Mouse (Mus musculus) heart, postnatal 14 days (tissue): ENCODE measurements around the gene Gsta2. TPM values are rescaled to one million over a fixed set of nuclear protein-coding genes. Genes with fewer than 3 reads are reported as not detected.
"Not testable (repeated sequence)": the region's sequence is repeated elsewhere in the genome, so short reads cannot be mapped to it uniquely, and the experiment has no call there.

Experiments
- DNase-seq, 2 experiments: peaks; one replicate each; pipeline ENCODE4 v3.0.0; 2021 to 2022
- intact Hi-C: fragments of 180-260 bp; cut with DNase I; formaldehyde crosslinking; loops from one replicate; pipeline ENCODE4 v1.15.1; 2025
- total RNA-seq, 2 experiments: library from RNA; stranded (reverse); gene quantifications; 2 replicates each; pipeline ENCODE4 v1.2.3; 2021

Gene Gsta2
- total RNA-seq, 2 experiments from 2014 or later: not detected

DNA sequence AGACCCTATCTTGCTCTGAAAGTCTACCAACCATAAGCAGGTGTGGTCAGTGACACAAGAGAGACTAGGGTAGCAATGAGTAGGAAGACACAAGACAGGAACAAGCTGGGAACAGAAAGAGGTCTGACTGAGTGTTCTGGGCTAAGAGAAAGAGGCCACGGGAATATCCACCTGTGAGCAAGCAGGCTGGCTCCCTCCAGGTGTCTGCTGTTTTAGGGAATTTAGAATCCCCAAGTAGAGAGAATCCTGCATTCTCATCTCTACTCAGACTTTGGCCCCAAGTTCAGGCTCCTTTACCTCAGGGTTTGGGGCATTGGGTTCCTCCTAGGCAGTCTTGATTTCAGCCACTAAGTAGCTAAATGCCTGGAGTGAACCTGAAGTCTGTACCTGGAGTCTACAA is 28.3 kb downstream of the Gsta2 start, which contains the start of gene Omt2b:
TSS of gene Omt2b (plus strand) at position 301 of the 400 bp plus-strand sequence.
- DNase-seq, intact Hi-C loops: not testable (repeated sequence)

- intact Hi-C loops: no loop called here
- no peak for DNase-seq
These were observed 36.1 kb downstream of the Gsta2 start for GRCm38 (mm10) chr9:78319499-78319898.

- DNase-seq: no peak
- intact Hi-C loops: no loop called here
These were observed 40.9 kb downstream of the Gsta2 start, which contains the start of gene Omt2a for GRCm38 (mm10) chr9:78314696-78315095. TSS of gene Omt2a (minus strand) at chr9:78314796.

GRCm38 (mm10) chr9:78308122-78308521 is 47.5 kb downstream of the Gsta2 start:
- intact Hi-C loops, DNase-seq: not testable (repeated sequence)

DNA sequence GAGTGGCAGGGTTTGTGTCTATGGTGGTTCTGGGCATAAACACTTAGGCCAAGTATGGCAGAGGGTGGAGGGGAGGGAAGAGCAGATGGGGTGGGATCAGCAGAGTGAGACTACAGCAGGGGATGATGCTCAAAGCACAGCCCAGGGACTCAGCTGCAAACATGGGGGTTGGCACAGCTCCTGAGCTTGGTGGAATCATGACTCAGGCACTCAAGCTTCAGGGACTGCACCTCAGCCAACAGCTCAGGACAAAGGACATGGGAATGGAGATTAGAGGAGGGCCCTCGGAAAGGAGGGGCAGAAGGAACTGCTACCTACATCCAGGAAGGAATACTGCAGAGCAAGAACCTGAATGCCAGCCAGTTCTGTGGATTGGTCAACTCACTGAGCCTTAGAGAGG is 56.4 kb downstream of the Gsta2 start:
- intact Hi-C loops: loop anchor here (5.0 kb wide), 1 partner anchor 43 kb away; no protein-coding TSS in a partner anchor
- DNase-seq: not testable (repeated sequence)

DNA sequence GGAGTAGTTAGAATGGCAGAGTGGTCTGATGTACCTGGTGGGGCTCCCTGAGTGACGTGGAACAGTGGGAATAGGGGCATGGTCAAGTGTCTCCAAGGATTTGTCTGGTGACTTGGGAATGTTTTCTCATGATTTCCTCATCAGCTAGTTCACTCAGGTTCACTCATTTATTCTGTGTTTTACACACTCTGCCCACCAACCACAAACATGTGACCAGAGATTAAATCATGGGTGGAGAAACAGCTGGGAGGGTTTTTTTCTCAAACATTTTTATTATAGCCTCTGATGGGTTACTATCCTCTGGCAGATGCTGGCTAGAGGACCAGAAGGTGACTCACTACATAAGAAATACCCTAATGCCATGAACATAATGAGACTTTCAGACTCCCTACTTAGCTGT is 57.4 kb downstream of the Gsta2 start:
- intact Hi-C loops: loop anchor here (5.0 kb wide), 1 partner anchor 44 kb away; no protein-coding TSS in a partner anchor
- no peak for DNase-seq

- peak; percentile 25 to 48 for DNase-seq
- intact Hi-C loops: loop anchor here (5.0 kb wide), 1 partner anchor 46 kb away; no protein-coding TSS in a partner anchor
These were observed 59.5 kb downstream of the Gsta2 start for GRCm38 (mm10) chr9:78296089-78296488.

DNA sequence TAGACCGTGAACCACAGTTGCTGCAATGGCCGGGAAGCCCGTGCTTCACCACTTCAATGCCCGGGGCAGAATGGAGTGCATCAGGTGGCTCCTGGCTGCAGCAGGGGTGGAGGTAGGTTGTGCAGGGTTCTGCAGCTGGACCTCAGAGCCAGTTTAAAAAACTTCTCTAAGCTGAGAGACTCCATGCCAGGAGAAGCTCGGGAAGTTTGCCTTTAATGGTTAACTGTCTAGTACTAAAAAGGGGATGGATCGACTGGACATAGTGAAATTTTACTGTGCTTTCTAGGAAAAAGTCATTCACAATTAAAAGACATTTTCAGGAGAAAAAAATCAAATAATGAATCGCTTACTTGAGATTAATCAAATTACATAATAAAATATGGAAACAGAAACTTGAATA is 60.8 kb downstream of the Gsta2 start:
- DNase-seq: not testable (repeated sequence)
- intact Hi-C loops: loop anchor here (5.0 kb wide), 1 partner anchor 48 kb away; no protein-coding TSS in a partner anchor

DNA sequence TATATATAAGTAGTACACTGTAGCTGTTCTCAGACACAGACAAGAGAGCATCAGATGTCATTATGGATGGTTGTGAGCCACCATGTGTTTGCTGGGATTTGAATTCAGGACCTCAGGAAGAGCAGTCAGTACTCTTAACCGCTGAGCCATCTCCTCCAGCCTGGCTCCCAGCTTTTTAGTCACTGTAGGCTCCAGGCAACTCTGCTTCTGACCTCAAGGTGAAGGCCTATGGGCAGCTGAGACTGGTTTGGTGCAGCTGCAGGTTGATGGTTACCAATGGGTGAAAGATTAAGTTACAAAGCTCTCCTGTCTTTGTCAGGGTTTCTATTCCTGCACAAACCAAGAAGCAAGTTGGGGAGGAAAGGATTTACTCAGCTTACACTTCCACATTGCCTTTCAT is 61.9 kb downstream of the Gsta2 start:
- DNase-seq, intact Hi-C loops: not testable (repeated sequence)

DNA sequence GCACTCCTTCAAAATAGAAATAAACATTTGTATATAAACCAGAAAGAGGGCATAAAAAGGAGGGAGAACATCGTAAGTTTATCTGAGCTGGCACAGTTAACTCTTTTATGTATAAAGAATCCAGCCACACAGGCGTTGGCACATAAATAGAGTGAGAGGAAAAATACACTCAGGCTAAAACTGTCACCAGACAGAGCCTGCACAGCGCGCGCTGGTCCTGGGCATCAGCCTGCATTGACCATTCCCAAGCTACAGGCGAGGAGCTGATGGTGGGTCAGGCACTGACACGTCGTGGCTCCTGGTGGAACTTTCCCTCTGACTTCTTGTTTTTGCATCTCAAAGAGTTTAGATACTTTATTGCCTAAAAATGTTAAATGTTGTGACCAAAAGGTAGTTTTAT is 63.1 kb downstream of the Gsta2 start:
- DNase-seq, intact Hi-C loops: not testable (repeated sequence)

DNA sequence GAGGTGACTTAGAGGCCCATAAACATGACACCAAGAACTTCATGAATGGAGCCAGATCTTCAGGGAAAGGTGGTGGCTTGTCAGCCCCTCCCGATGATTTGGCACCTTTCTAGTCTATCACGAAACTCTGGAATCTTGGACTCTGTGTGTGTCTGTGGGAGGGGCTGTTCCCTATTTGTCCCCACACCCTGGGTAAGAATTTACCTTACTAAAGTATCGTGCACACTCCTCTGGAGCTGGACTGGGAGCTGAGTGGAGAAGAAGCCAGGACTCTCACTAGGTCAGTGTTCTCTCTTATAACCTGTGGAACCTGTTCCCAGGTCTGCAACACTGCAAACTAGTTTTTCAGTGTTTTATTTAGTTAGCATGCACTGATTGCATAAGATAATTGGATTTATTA is 65.9 kb downstream of the Gsta2 start, which contains the start of gene Gm10639:
TSS of gene Gm10639 (plus strand) at position 201 of the 400 bp plus-strand sequence.
- DNase-seq, intact Hi-C loops: not testable (repeated sequence)

DNA sequence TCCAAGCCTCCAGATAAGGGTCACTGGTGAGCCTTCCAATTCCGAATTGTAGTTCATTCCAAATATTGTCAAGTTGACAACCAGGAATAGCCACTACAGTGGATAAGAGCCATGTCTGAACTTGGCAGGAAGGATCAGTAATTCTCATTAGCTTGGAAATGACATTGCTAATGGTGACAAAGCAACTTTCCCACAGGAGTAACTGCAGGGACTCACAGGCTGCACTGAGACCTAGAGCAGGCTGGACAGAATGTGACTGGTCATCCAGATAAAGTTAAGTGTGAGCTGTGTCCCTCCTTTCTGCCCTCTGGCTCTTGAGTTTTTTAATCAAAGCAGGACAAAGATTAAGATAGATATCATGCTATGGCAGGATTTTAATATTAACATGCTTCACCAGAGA is 66.5 kb downstream of the Gsta2 start:
- DNase-seq, intact Hi-C loops: not testable (repeated sequence)

- DNase-seq, intact Hi-C loops: not testable (repeated sequence)
These were observed 73.4 kb downstream of the Gsta2 start for GRCm38 (mm10) chr9:78282002-78282711.

Other genes with a start within 250 kb of the Gsta2 start
- 10 to 100 TPM; 65.4 to 70.7 TPM for gene Fbxo9, start 246.7 kb downstream of the Gsta2 start, total RNA-seq
- 10 to 100 TPM; 16.2 to 16.6 TPM for gene Ick, start 246.6 kb downstream of the Gsta2 start, total RNA-seq
- 10 to 100 TPM; 60.1 to 70.6 TPM for gene Gsta4, start 173.0 kb downstream of the Gsta2 start, total RNA-seq
- gene Gsta1, start 125.1 kb downstream of the Gsta2 start, total RNA-seq: under 1 TPM in 1 of 2 experiments, not detected in 1; 0.55 TPM
- gene Gm3776, start 98.7 kb downstream of the Gsta2 start, total RNA-seq: not detected
- not detected for gene Gm10639, start 65.9 kb downstream of the Gsta2 start, total RNA-seq
- gene Omt2a, start 41.0 kb downstream of the Gsta2 start, total RNA-seq: not detected
- gene Omt2b, start 28.2 kb downstream of the Gsta2 start, total RNA-seq: not detected
- not detected for gene Dppa5a, start 12.4 kb upstream of the Gsta2 start, total RNA-seq
- gene Ooep, start 22.9 kb upstream of the Gsta2 start, total RNA-seq: not detected
- not detected for gene Ddx43, start 40.0 kb upstream of the Gsta2 start, total RNA-seq
- gene Cgas, start 87.4 kb upstream of the Gsta2 start, total RNA-seq: under 1 TPM; 0.45 to 0.68 TPM
- gene Mto1, start 92.4 kb upstream of the Gsta2 start, total RNA-seq: 10 to 100 TPM; 20.6 to 23.5 TPM
- not detected for gene Gm17324, start 93.0 kb upstream of the Gsta2 start, total RNA-seq
- gene Eef1a1, start 133.4 kb upstream of the Gsta2 start, total RNA-seq: 1,000 to 10,000 TPM; 1,986 to 2,287 TPM
- gene Slc17a5, start 232.3 kb upstream of the Gsta2 start, total RNA-seq: 1 to 10 TPM; 5.7 to 6.9 TPM